Comparison of ENCODE assay signal across 21 mouse cellular contexts in the genomic region with DNA sequence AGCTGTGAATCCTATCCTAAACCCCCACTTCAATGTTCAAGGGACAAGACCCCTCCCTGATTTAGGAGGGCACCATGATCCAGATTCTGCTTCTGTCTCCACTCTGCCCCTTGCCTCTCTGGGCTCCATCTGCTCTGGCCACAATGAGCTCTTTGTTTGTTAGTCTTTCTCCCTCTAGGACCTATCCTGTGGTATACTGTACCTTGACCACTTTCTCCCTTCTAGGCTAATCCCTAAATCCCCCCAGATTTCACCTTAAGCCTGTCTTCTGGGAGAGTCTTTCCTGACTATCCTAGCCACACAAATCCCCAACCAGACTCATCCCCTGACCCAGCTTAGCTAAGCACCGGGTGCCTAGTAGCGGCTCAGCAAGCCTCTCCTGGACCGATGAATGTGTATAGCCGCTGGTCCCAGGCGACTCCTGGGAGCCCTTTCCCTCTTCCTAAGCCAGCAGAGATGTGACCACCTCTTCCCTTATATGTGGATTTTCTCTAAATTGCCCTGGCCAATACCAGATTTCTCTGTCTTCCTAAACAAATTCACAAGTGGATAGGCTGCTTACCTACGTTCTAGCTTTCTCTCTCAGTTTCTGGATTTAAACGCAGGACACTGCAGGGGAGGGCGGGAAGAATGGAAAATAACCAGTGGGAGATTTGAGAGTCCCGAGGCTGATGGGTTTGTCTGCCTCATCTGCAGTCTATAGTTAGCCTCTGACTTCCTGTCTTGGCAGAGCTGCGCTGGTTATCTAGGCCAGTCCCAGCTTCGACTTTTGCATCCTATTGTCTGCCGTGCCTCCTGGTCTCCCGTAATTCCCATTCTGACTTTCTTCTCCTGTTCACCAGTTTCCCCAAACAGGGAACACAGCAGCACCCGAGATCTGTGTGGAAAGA. TPM values are rescaled to one million over a fixed set of nuclear protein-coding genes. Genes with fewer than 3 reads are reported as not detected.
DNase-seq lines count a peak whose midpoint lies in the region; ATAC-seq and TF ChIP-seq lines count a peak whose summit lies in the region.
"Had no signal": no experiment of that assay in that cellular context is flagged by ENCODE, and none has a peak within 500 bp of the region (broad histone marks: within the 10 kb centered on the region; RNA-seq: fewer than 3 reads in every experiment).

No protein-coding gene starts in this region.

- 33% methylated on average over 14 of the region's 14 CpGs for WGBS in liver, embryonic 12.5 days (ENCODE audit: insufficient replicate concordance)
- WGBS in liver, postnatal 0 days (ENCODE audit: insufficient replicate concordance), result 51% methylated on average over 14 of the region's 14 CpGs

- TF ChIP-seq CTCF in liver, postnatal 0 days (IDR thresholded peaks at IDR 0.05; ENCODE audit: low read depth), result no peak

- 0 out of 2 replicates have a peak overlapping the region, but pooled peaks have one; percentile 9 for H3K4me2 ChIP-seq in liver, embryonic 12.5 days
- H3K4me2 ChIP-seq in liver, postnatal 0 days (ENCODE audit: low read depth, low read length), result no peak overlapping the region
- H3K4me2 ChIP-seq: hindbrain, embryonic 15.5 days had no signal

- no peak overlapping the region for H3K9ac ChIP-seq in liver, embryonic 12.5 days
- no peak overlapping the region for H3K9ac ChIP-seq in liver, postnatal 0 days (replicated peaks)
- H3K9ac ChIP-seq: forebrain, postnatal 0 days; hindbrain, embryonic 15.5 days had no signal

- H3K27me3 ChIP-seq in liver, embryonic 12.5 days (replicated peaks), result peaks cover 17% of the 10 kb centered on the region; the same call in 1 of the 2 replicates
- no peaks in the 10 kb centered on the region for H3K27me3 ChIP-seq in liver, postnatal 0 days (ENCODE audit: insufficient read depth, low read length)
- H3K27me3 ChIP-seq: CH12.LX; hindbrain, embryonic 15.5 days had no signal

- ATAC-seq in liver, embryonic 12.5 days, result no peak
- no peak for ATAC-seq in liver, postnatal 0 days
- ATAC-seq in erythroblast, adult 5-6 weeks (replicated peaks; ENCODE audit: low FRiP score, poor library complexity, severe bottlenecking), result no peak
- ATAC-seq: activated CD4-positive, CD25-positive, alpha-beta regulatory T cell, adult 4 months; forebrain, postnatal 0 days; lung, postnatal 0 days had no signal

- no peak for DNase-seq in liver, postnatal 0 days
- DNase-seq in cerebellum, adult 9-10 months, result peak; percentile 85
- peak; percentile 14 to 37 for DNase-seq in heart, adult 9 months (ENCODE audit: low spot score in 2 of 2)
- DNase-seq in heart, postnatal 4 days, result peak; percentile 38
- DNase-seq in spleen, postnatal 10 days (ENCODE audit: low spot score in 2 of 2), result no peak
- no peak for DNase-seq in B cell, adult 2 months
- DNase-seq: embryo, embryonic 11 days; forebrain, postnatal 0 days; kidney, adult 8-10 months; thymus, postnatal 36 days had no signal

- H3K4me3 ChIP-seq in liver, embryonic 12.5 days, result no peak overlapping the region
- H3K4me3 ChIP-seq in liver, postnatal 0 days (ENCODE audit: low read depth, low read length), result no peak overlapping the region
- H3K4me3 ChIP-seq: hindbrain, embryonic 15.5 days; midbrain, embryonic 10.5 days; myocyte had no signal

- H3K36me3 ChIP-seq in liver, embryonic 12.5 days, result no peaks in the 10 kb centered on the region
- H3K36me3 ChIP-seq in liver, postnatal 0 days (replicated peaks; ENCODE audit: insufficient read depth, low read length), result no peaks in the 10 kb centered on the region
- H3K36me3 ChIP-seq: hindbrain, embryonic 15.5 days; midbrain, embryonic 10.5 days had no signal

- no peaks in the 10 kb centered on the region for H3K9me3 ChIP-seq in liver, embryonic 12.5 days (replicated peaks)
- no peaks in the 10 kb centered on the region for H3K9me3 ChIP-seq in liver, postnatal 0 days (ENCODE audit: low read length)
- H3K9me3 ChIP-seq: hindbrain, embryonic 15.5 days; midbrain, embryonic 10.5 days had no signal

- peaks cover 19% of the 10 kb centered on the region for H3K4me1 ChIP-seq in liver, embryonic 12.5 days
- H3K4me1 ChIP-seq in liver, postnatal 0 days (ENCODE audit: insufficient read depth), result peaks cover 8% of the 10 kb centered on the region
- H3K4me1 ChIP-seq: hindbrain, embryonic 15.5 days had no signal

- TF ChIP-seq EP300 in liver, postnatal 0 days (IDR thresholded peaks at IDR 0.05; ENCODE audit: low read depth), result no peak

- H3K27ac ChIP-seq in liver, embryonic 12.5 days, result no peak overlapping the region
- H3K27ac ChIP-seq in liver, postnatal 0 days (ENCODE audit: low read depth), result no peak overlapping the region
- H3K27ac ChIP-seq: hindbrain, embryonic 15.5 days; midbrain, embryonic 10.5 days had no signal

RNA-seq across cellular contexts. Expression of a gene that starts 14.3 kb away (rescaled TPM):
- polyA plus RNA-seq in liver, embryonic 12.5 days (2016; fragmentation: Nextera tagmentation; extraction: Ambion mirVana), result 1.4 and 1.5 TPM in 2 replicates
- polyA plus RNA-seq in liver, postnatal 0 days (2015; fragmentation: Nextera tagmentation; extraction: Ambion mirVana), result 18.8 and 19.3 TPM in 2 replicates
- under 1 TPM; 0.33 to 0.65 TPM for total RNA-seq in heart, postnatal 4 days (2021)
- total RNA-seq in erythroblast, adult 5-6 weeks (2015; ENCODE audit: low replicate concordance), result 71.3 and 98.6 TPM in 2 replicates
- 29.3 and 58.3 TPM in 2 replicates for total RNA-seq in erythroblast, adult 5-6 weeks (2017; ENCODE audit: low replicate concordance)
- polyA plus RNA-seq: activated CD4-positive, CD25-positive, alpha-beta regulatory T cell, adult 4 months had no signal

RNA-seq across cellular contexts. Expression of a gene that starts 25.6 kb away (rescaled TPM):
- polyA plus RNA-seq in liver, embryonic 12.5 days (2016; fragmentation: Nextera tagmentation; extraction: Ambion mirVana), result 0.37 and 1.1 TPM in 2 replicates
- 0.14 TPM in 1 of 2 replicates, not detected in the other for polyA plus RNA-seq in liver, postnatal 0 days (2015; fragmentation: Nextera tagmentation; extraction: Ambion mirVana)
- not detected for total RNA-seq in heart, postnatal 4 days (2021)
- total RNA-seq in erythroblast, adult 5-6 weeks (2015; ENCODE audit: low replicate concordance), result not detected in 2 replicates
- total RNA-seq in erythroblast, adult 5-6 weeks (2017; ENCODE audit: low replicate concordance), result not detected in 2 replicates
- total RNA-seq: liver, adult 2 months had no signal
- polyA plus RNA-seq: activated CD4-positive, CD25-positive, alpha-beta regulatory T cell, adult 4 months; liver, adult 2 months had no signal

RNA-seq across cellular contexts. Expression of a gene that starts 56.6 kb away (rescaled TPM):
- polyA plus RNA-seq in liver, embryonic 12.5 days (2016; fragmentation: Nextera tagmentation; extraction: Ambion mirVana), result 0.07 and 0.12 TPM in 2 replicates
- polyA plus RNA-seq in liver, postnatal 0 days (2015; fragmentation: Nextera tagmentation; extraction: Ambion mirVana), result 0.26 TPM in 2 replicates
- not detected for total RNA-seq in heart, postnatal 4 days (2021)
- total RNA-seq in erythroblast, adult 5-6 weeks (2015; ENCODE audit: low replicate concordance), result 1.3 and 2.9 TPM in 2 replicates
- total RNA-seq in erythroblast, adult 5-6 weeks (2017; ENCODE audit: low replicate concordance), result 0.28 TPM in 1 of 2 replicates, not detected in the other
- total RNA-seq: left cerebral cortex, postnatal 25 days; liver, adult 2 months had no signal
- polyA plus RNA-seq: activated CD4-positive, CD25-positive, alpha-beta regulatory T cell, adult 4 months; liver, adult 2 months; midbrain, embryonic 10.5 days; small intestine, adult 2 months had no signal

Comparison
In these comparisons a context has a peak if more than half of its experiments do, and no peak if none do; other contexts are left out.
1. DNase-seq: peak in cerebellum, adult 9-10 months (single experiment), heart, adult 9 months (2 of 2) and heart, postnatal 4 days (single experiment); none in liver, postnatal 0 days (single experiment), spleen, postnatal 10 days (0 of 2) and B cell, adult 2 months (0 of 2).
2. RNA of a gene that starts 14.3 kb away (total RNA-seq): 29.3 to 98.6 TPM in erythroblast, adult 5-6 weeks; 0.33 to 0.65 TPM in heart, postnatal 4 days; every median in the first group is over 10 times any median in the second.